Mouse (Mus musculus): ENCODE measurements around the gene Rnf181.

DNA sequence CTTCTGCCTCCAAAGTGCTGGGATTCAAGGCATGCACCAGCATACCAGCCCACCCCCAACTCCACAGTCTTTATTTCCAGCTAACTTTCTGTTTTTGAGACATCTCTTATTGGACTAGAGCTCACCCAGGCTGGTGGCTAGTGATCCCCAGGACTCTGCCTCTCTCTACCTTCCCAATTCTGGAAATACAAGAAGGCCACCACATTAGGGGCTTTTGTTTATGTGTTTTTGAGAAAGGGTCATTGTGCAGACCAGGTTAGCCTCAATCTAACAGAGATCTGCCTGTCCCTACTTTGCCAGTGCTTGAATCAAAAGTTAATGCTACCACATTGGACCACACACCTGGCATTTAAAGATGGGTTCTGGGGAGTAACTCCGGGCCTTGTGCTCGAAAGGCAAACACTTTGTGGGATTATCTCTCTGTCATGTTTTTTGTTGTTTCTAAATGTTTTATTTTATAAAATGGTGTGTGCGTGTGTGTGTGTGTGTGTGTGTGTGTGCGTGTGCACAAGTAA lies 761 bp upstream of the Rnf181 start:
- no peak for TF ChIP-seq CTCF (IDR thresholded peaks at IDR 0.05; ENCODE audit: control insufficient read depth, insufficient read depth, low read length)
- TF ChIP-seq POLR2A (IDR thresholded peaks at IDR 0.05; ENCODE audit: borderline replicate concordance, control insufficient read depth, low read depth, low read length): no peak
